Comparison of ENCODE assay signal across 21 mouse cellular contexts in genomic region chr17:8504381-8504780, GRCm38 (mm10). TPM values are rescaled to one million over a fixed set of nuclear protein-coding genes. Genes with fewer than 3 reads are reported as not detected.
"Had no signal": no experiment of that assay in that cellular context is flagged by ENCODE, and none has a peak within 500 bp of the region (broad histone marks: within the 10 kb centered on the region; RNA-seq: fewer than 3 reads in every experiment).

No protein-coding gene starts in this region.

- DNase-seq: liver, embryonic 13.5 days; liver, postnatal 0 days; lung, adult 2 months; lung, postnatal 36 days; right cerebral cortex, postnatal 14 days; thymus, adult 2 months; thymus, postnatal 14 days; thymus, postnatal 36 days had no signal

- H3K4me1 ChIP-seq: liver, embryonic 15.5 days had no signal

- H3K27me3 ChIP-seq: midbrain, embryonic 15.5 days had no signal

- H3K9me3 ChIP-seq: liver, embryonic 13.5 days; liver, embryonic 15.5 days; lung, embryonic 15.5 days; midbrain, embryonic 10.5 days; midbrain, embryonic 13.5 days; midbrain, embryonic 15.5 days; neural tube, embryonic 12.5 days; stomach, embryonic 15.5 days had no signal

- H3K36me3 ChIP-seq: liver, embryonic 13.5 days; liver, embryonic 15.5 days; lung, embryonic 15.5 days; midbrain, embryonic 10.5 days; midbrain, embryonic 13.5 days; midbrain, embryonic 15.5 days; neural tube, embryonic 12.5 days; stomach, embryonic 15.5 days had no signal

- H3K4me2 ChIP-seq: liver, embryonic 13.5 days; liver, embryonic 15.5 days; lung, embryonic 15.5 days; midbrain, embryonic 13.5 days; midbrain, embryonic 15.5 days; neural tube, embryonic 12.5 days; stomach, embryonic 15.5 days had no signal

- H3K27ac ChIP-seq: liver, embryonic 13.5 days; liver, embryonic 15.5 days; lung, embryonic 15.5 days; macrophage; midbrain, embryonic 10.5 days; midbrain, embryonic 13.5 days; midbrain, embryonic 15.5 days; neural tube, embryonic 12.5 days; stomach, embryonic 15.5 days; stomach, postnatal 0 days had no signal

- H3K4me3 ChIP-seq: liver, embryonic 13.5 days; liver, embryonic 15.5 days; lung, embryonic 15.5 days; megakaryocyte, embryonic 14.5 days; midbrain, embryonic 10.5 days; midbrain, embryonic 13.5 days; midbrain, embryonic 15.5 days; neural tube, embryonic 12.5 days; stomach, embryonic 15.5 days had no signal

- H3K9ac ChIP-seq: liver, embryonic 13.5 days; liver, embryonic 15.5 days; liver, postnatal 0 days; lung, embryonic 15.5 days; midbrain, embryonic 13.5 days; midbrain, embryonic 15.5 days; neural tube, embryonic 12.5 days; stomach, embryonic 15.5 days had no signal

- ATAC-seq: liver, postnatal 0 days; lung, postnatal 0 days; midbrain, embryonic 13.5 days; midbrain, embryonic 15.5 days had no signal

RNA-seq across cellular contexts. Expression of gene Pde10a, which starts 20.8 kb away (rescaled TPM):
- total RNA-seq: monocyte, adult 5-6 weeks; neutrophil, adult 5-6 weeks had no signal
